Mouse (Mus musculus) layer of hippocampus, postnatal 25 days (tissue): ENCODE results near the gene Gja3. TPM values are rescaled to one million over a fixed set of nuclear protein-coding genes. Genes with fewer than 3 reads are reported as not detected.
"Not testable (repeated sequence)": the region's sequence is repeated elsewhere in the genome, so short reads cannot be mapped to it uniquely, and the experiment has no call there.

Experiments
- DNase-seq, 2 experiments: peaks; one replicate each; pipeline ENCODE4 v3.0.0; 2022; ENCODE audit warnings: mixed read lengths in 2 of 2, low spot score in 1 of 2; ENCODE audit errors: extremely low spot score in 1 of 2
- total RNA-seq, 2 experiments: library from RNA; stranded (reverse); gene quantifications; 2 replicates each; pipeline ENCODE4 v1.2.3; 2021

Gene Gja3
- total RNA-seq, 2 experiments from 2014 or later = 0.47 to 0.49 TPM

- no peak for DNase-seq
These were observed 16.5 kb downstream of the Gja3 start for GRCm38 (mm10) chr14:57041439-57041838.

DNA sequence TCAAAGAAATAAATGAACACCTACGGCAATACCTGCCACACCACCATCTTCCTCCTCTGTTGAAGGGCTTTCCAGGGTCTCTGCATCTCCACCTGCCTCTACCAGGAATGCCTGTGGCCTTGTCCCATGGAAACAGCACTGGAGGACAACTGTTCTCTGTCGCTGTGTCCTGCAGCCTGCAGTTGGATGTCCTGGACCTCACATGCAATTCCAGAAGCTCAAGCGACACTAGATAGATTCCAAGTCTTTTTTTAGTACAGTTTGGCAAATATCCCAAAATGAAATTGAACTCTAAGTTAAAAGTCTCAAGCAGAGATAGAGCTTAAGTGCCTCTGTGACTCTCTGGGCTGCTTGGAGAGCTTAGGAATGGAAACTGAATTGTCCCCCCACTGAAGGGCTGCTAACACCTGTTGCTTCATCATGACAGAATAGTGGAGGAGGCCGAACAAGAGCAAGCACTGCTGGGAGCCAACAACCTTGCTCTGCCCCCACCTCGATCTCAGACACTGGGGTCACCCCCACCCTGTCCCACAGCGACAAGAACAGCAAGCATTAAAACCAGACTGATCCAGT, 22.9 kb downstream of the Gja3 start:
- no peak for DNase-seq

DNA sequence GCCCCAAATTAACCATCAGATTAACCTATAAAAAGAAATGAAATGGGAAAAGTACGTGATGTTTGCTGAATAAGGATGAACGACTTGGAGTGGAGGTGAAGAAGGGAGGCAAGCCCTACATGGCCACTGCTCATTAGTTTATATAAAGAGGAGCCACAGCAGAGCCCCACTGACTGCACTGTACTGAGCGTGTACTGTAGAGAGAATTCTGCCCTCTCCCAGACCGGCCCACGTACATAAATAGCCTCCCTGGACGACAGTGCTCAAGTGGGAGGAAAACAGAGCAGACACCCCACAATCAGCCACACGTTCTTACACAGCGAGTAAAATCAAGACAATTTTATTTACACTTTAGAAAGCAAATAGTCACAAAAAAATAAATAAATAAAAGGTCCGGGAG, 23.8 kb downstream of the Gja3 start:
- no peak for DNase-seq

GRCm38 (mm10) chr14:57032850-57033249, 25.1 kb downstream of the Gja3 start:
- no peak for DNase-seq

- DNase-seq = no peak
These were observed 39.5 kb downstream of the Gja3 start for GRCm38 (mm10) chr14:57018436-57018835.

GRCm38 (mm10) chr14:57016806-57017205, 41.1 kb downstream of the Gja3 start:
- DNase-seq = not testable (repeated sequence)

GRCm38 (mm10) chr14:56988621-56989020, 69.3 kb downstream of the Gja3 start:
- no peak for DNase-seq

Other genes starting within 250 kb of the Gja3 start
- 10 to 100 TPM; 24.9 to 29.2 TPM for gene Zmym5, start 246.4 kb downstream of the Gja3 start, total RNA-seq
- gene Zmym2, start 171.4 kb downstream of the Gja3 start, total RNA-seq = 10 to 100 TPM; 84.9 to 91.3 TPM
- 1 to 10 TPM; 6.9 to 7.9 TPM for gene Gjb2, start 46.6 kb upstream of the Gja3 start, total RNA-seq
- gene Gm4491, start 57.8 kb upstream of the Gja3 start, total RNA-seq = under 1 TPM; 0.70 to 0.74 TPM
- gene Gjb6, start 75.5 kb upstream of the Gja3 start, total RNA-seq = 100 to 1,000 TPM in 1 of 2 experiments, 10 to 100 TPM in 1; 85.1 to 127 TPM